Mouse (Mus musculus): Measurements from ENCODE around the gene Hvcn1.

Hvcn1 gene

GRCm38 (mm10) chr5:122268858-122269604 lies 62.4 kb downstream of the Hvcn1 start:
- DNase-seq (ENCODE audit: low read depth), result no peak

DNA sequence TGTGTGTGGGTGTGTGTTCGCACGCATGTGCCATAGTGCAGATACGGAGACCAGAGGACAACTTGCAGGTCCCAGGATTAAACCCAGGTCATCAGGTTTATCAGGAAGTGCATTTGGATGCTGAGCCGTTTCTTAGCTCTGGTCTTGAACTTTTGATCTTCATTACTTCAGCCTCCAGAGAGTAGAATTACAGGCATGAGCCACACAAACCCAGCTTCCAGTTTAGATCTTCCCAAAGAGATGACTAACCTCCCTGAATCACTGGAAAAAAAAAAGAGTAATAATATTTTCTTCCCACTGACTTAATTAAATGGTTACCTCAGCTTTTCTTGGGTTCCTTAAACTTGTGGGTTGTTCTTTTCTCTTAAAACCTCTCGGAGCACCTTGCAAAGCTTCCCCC lies 66.2 kb downstream of the Hvcn1 start:
- DNase-seq (ENCODE audit: low read depth), result no peak

DNA sequence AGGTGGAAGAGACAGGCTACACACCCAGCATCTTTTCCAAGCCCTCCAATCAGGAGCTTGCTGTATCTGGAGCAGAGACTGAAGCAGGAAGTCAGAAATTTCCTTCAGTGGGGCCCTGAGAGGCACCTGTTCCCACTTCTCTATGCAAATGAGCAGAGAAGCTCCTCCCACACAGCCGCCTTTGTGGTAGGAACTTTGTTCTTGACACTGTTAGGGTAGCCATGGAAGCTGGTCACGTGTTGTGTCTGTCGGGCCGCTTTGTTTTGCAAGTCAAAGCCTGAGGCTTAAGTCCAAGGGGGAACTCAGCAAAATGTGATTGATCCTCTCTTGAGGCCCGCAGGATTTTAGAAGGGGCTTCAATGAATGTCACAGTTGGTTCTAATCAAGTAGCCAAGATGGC lies 68.2 kb downstream of the Hvcn1 start:
- no peak for DNase-seq (ENCODE audit: low read depth)

DNA sequence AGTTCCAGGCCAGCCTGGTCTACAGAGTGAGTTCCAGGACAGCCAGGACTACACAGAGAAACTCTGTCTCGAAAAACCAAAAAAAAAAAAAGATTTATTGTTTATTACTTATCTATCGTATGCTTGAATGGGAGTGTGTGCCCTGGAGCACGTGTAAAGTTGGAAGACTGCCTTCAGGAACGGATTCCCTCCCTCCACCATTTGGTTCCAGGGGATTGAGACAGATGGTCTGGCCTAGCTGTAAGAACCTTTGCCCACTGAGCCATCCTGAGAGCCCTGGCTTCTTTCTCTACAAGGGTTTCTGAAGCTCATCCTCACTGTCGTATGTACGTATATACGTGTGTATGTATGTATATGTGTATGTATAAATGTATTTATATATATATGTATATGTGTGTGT lies 72.3 kb downstream of the Hvcn1 start:
- DNase-seq (ENCODE audit: low read depth), result no peak

DNA sequence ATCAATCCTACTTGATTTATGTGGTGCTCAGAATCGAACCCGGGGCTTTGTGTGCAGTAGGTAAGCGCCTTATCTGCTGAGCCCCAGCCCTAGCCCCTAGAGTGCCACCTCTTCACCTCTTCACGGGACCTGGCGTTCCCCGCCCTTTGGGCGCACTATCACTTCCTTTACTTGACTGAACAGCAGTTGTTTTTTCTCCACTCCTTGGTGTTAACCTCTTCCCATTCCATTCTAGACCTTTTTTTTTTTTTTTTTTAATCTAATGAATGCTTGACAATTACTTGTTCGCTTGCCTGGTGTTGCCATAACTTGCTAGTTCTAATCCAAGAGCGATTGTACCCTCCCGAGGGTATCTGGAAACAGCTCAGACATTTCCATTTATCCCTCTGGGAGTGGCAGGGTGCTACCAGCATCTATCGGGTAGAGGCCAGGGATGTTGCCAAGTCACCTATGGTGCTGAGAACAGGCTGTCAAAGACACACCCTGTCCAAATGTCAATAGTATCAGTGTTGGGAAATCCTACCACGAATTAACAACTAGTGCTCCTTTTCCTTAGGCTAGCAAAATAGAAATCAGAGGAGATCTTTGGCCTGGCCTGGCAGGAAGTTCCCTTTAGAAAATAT lies 73.3 kb downstream of the Hvcn1 start:
- DNase-seq (ENCODE audit: low read depth), result no peak

GRCm38 (mm10) chr5:122280422-122280826 lies 73.8 kb downstream of the Hvcn1 start:
- DNase-seq (ENCODE audit: low read depth), result no peak

- no peak for DNase-seq (ENCODE audit: low read depth)
Observed at GRCm38 (mm10) chr5:122280827-122281462, 74.3 kb downstream of the Hvcn1 start.

DNA sequence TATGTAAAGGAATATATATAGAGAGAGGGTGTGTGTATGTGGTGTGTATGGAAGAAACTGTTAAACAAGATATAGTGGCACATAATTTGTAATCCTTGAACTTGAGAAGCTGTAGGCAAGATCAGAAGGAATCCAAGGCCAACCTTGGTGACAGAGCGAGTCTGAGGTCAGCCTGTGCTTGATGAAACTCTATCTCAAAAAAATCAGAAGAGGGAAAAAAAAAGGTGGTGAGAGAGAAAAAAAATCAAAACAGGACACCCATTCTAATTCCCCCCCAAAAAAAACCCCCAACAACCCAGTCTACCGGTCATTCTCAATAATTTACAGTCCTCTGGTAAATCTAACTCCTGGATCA lies 77.2 kb downstream of the Hvcn1 start:
- no peak for DNase-seq (ENCODE audit: low read depth)

GRCm38 (mm10) chr5:122284183-122285028 lies 77.8 kb downstream of the Hvcn1 start, which contains the start of gene Pptc7:
Pptc7 (plus strand) TSS chr5:122284365.
- no peak for DNase-seq (ENCODE audit: low read depth)

DNA sequence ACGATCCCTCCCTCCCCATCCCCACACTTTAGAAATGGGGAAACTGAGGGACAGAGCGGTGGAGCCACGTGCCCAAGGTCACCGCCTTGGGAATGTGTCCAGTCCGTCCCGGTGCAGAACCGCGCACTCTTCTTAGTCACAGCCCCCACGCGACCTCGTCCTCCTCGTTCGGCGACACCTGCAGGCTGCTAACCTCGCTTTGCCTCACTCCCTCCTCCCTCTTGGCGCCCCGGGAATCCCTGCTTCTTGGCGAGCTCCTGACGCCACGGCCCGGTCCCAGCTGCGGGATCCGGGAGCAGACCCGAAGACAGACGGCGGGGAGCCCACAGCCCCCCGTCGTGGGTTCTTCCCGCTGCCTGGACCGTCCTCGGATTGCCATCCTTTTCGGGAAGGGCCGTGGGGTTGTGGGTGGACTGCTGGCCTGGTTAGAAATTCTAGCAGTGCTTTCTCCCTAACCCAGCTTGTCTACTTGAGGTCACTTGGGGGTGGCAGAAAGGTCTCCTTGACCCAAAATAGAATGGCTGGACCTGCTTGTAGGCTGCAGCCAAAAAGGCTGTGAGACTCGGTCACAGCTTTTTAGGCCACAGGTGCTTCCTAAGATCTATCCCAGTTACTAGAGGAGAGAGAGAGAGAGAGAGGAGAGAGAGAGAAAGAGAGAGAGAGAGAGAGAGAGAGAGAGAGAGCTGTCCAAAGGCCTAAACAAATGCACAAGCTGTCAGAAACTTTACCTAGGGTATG lies 78.6 kb downstream of the Hvcn1 start:
- no peak for DNase-seq (ENCODE audit: low read depth)

- no peak for DNase-seq (ENCODE audit: low read depth)
Observed at GRCm38 (mm10) chr5:122285767-122286150, 79.2 kb downstream of the Hvcn1 start.

DNA sequence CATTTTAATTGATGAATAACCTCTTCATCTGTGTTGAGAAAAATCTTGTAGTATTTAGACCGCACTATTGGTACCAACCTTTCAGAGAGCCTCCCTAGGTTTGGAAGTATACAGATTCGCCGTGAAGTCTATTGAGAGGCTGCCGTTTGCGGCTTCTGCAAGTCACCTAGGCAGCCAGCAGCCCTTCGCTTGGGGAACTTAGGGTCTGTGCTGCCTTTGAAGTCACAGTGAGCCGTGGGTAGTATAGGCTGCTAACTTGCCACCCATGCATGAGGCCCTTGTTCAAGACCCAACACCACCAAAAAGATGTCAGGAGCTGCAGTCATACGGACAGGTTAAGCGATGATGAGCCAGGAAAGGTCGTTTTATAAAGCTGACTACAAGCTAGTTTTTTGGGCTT lies 79.6 kb downstream of the Hvcn1 start:
- DNase-seq (ENCODE audit: low read depth), result no peak

DNA sequence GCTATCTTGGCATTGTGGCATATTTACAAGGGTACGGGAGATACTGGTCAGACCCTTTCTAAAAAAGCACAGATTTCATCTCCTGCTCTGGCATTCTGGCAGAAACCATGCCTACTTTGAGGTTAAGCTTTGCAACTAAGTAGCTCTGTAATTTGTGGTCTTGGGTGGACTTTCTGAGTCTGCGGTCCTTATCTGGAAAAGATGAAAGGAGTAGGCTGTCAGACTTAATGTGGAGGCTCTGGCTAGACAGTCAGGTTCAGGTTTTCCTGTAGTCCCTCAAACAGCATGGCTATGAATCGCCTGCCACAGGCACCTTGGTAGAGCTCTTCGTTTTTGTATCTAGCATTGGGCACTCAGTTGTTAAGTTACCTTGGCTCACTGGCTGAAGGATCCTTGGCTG lies 80.4 kb downstream of the Hvcn1 start:
- no peak for DNase-seq (ENCODE audit: low read depth)

DNA sequence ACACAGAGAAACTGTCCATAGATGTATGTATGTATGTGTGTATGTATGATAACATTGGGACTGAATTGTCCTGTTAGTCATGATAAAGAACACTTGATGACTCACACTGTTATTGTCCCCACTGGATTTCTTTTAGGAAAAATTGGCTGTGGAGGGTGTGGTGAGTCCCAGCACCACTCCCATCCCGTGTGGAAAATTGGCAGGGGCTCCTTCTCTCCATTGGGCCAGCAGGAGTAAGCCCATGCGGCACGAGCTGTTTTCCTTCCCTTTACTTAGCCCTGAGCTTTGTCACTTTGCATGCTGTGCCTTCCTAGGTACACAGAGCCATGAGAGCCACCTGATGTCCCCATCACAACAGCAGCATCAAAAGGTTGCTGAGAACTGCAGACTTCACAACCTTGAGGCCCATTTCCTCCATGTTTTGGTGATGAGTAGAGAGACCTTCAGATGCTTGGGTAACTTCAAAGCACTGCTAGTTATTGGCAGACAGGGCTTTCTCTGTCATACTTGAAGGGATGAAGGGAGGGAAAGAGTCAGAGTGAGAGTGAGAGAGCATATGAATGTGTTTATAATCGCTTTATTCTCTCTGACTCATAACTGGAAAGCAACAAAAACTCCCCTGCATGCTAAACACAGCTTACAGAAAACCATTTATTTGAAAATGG lies 81.7 kb downstream of the Hvcn1 start:
- DNase-seq (ENCODE audit: low read depth), result no peak

DNA sequence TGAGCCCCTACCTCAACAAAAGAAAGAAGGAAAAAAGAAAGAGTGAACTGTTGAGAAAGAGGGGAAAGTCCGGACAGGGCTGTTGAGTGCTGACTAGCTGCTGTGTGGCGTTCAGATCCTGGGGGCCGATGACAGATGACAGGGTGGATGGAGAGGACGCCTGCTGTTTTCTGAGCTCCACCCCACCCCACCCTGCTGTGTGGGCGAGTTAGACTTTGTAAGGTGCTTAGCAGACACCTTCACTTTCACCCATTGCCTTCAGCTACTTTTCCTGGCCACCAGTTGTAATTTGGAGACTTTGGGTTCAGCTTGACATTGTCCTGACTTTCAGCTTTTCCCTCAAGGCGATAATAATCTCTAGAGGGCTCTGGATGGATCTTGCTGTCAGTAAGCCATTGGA lies 84.5 kb downstream of the Hvcn1 start:
- DNase-seq (ENCODE audit: low read depth), result no peak

All from fibroblast of lung, adult 2 months (primary cell).